Mouse (Mus musculus): ENCODE results near the gene Ramp3. TPM values are rescaled to one million over a fixed set of nuclear protein-coding genes. Genes with fewer than 3 reads are reported as not detected.

Ramp3 gene
- polyA plus RNA-seq, 1 experiment from 2014 or later = 5.9 TPM

GRCm38 (mm10) chr11:6698281-6698680, 40.0 kb downstream of the Ramp3 start:
- ATAC-seq (ENCODE audit: low FRiP score, low TSS enrichment) (no peak), DNase-seq (no peak)
- H3K4me1 ChIP-seq (ENCODE audit: control insufficient read depth, insufficient read depth, low read length) = no peaks in the 10 kb centered on the region
- H3K27me3 ChIP-seq (ENCODE audit: control insufficient read depth, insufficient read depth, low read length) = no peaks in the 10 kb centered on the region
- 80% methylated on average over 10 of the region's 10 CpGs for WGBS
- H3K9me3 ChIP-seq (ENCODE audit: control insufficient read depth, low read length) = no peaks in the 10 kb centered on the region
- H3K27ac ChIP-seq (replicated peaks; ENCODE audit: low read depth, low read length) = no peak overlapping the region
- H3K36me3 ChIP-seq (ENCODE audit: control insufficient read depth, insufficient read depth, low read length) = no peaks in the 10 kb centered on the region
- H3K4me3 ChIP-seq (replicated peaks; ENCODE audit: low read depth, low read length) = no peak overlapping the region
- no peak overlapping the region for H3K4me2 ChIP-seq (ENCODE audit: low read length)
- no peak overlapping the region for H3K9ac ChIP-seq (replicated peaks; ENCODE audit: low read length)

DNA sequence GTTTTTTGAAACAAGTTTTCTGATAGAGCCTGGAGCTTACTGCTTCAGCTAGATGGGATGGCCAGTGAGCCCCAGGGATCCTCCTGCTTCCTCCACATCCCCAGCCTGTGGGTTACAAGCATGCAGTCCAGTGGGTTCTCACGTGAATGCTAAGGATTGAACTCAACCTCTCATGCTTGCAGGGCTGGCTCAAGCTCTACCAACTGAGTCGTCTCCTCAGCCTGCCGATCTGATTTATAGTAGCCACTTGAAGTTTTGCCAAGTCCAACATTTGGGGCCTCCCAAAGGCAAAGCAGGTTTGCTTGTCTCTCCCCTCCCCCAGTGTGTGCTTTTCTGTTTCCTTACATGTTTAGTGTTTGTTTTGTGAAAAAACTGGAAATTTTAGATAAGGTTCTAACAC, 43.9 kb downstream of the Ramp3 start:
- Histone ChIP-seq H3K27me3 (ENCODE audit: control insufficient read depth, insufficient read depth, low read length) (no peaks in the 10 kb centered on the region), H3K4me3 (replicated peaks; ENCODE audit: low read depth, low read length) (no peak overlapping the region), H3K36me3 (ENCODE audit: control insufficient read depth, insufficient read depth, low read length) (no peaks in the 10 kb centered on the region), H3K4me2 (ENCODE audit: low read length) (no peak overlapping the region), H3K9me3 (ENCODE audit: control insufficient read depth, low read length) (no peaks in the 10 kb centered on the region), H3K9ac (replicated peaks; ENCODE audit: low read length) (no peak overlapping the region), H3K27ac (replicated peaks; ENCODE audit: low read depth, low read length) (no peak overlapping the region), H3K4me1 (ENCODE audit: control insufficient read depth, insufficient read depth, low read length) (no peaks in the 10 kb centered on the region)
- WGBS = 77% methylated on average over 3 of the region's 3 CpGs
- no peak for DNase-seq
- ATAC-seq (ENCODE audit: low FRiP score, low TSS enrichment) = no peak

- Histone ChIP-seq H3K9ac (replicated peaks; ENCODE audit: low read length) (no peak overlapping the region), H3K27me3 (ENCODE audit: control insufficient read depth, insufficient read depth, low read length) (no peaks in the 10 kb centered on the region), H3K36me3 (ENCODE audit: control insufficient read depth, insufficient read depth, low read length) (no peaks in the 10 kb centered on the region), H3K4me2 (ENCODE audit: low read length) (no peak overlapping the region), H3K27ac (replicated peaks; ENCODE audit: low read depth, low read length) (no peak overlapping the region), H3K9me3 (ENCODE audit: control insufficient read depth, low read length) (no peaks in the 10 kb centered on the region), H3K4me1 (ENCODE audit: control insufficient read depth, insufficient read depth, low read length) (no peaks in the 10 kb centered on the region), H3K4me3 (replicated peaks; ENCODE audit: low read depth, low read length) (no peak overlapping the region)
- ATAC-seq (ENCODE audit: low FRiP score, low TSS enrichment) (no peak), DNase-seq (no peak)
- WGBS = 82% methylated on average over 6 of the region's 6 CpGs
Observed at GRCm38 (mm10) chr11:6704851-6705250, 46.5 kb downstream of the Ramp3 start.

GRCm38 (mm10) chr11:6705516-6705915, 47.2 kb downstream of the Ramp3 start:
- H3K36me3 ChIP-seq (ENCODE audit: control insufficient read depth, insufficient read depth, low read length) = no peaks in the 10 kb centered on the region
- no peak overlapping the region for H3K4me2 ChIP-seq (ENCODE audit: low read length)
- H3K4me3 ChIP-seq (replicated peaks; ENCODE audit: low read depth, low read length) = no peak overlapping the region
- H3K9me3 ChIP-seq (ENCODE audit: control insufficient read depth, low read length) = no peaks in the 10 kb centered on the region
- no peak overlapping the region for H3K27ac ChIP-seq (replicated peaks; ENCODE audit: low read depth, low read length)
- no peak for DNase-seq
- H3K4me1 ChIP-seq (ENCODE audit: control insufficient read depth, insufficient read depth, low read length) = no peaks in the 10 kb centered on the region
- WGBS = 70% methylated on average over 5 of the region's 5 CpGs
- H3K27me3 ChIP-seq (ENCODE audit: control insufficient read depth, insufficient read depth, low read length) = no peaks in the 10 kb centered on the region
- H3K9ac ChIP-seq (replicated peaks; ENCODE audit: low read length) = no peak overlapping the region
- ATAC-seq (ENCODE audit: low FRiP score, low TSS enrichment) = no peak

DNA sequence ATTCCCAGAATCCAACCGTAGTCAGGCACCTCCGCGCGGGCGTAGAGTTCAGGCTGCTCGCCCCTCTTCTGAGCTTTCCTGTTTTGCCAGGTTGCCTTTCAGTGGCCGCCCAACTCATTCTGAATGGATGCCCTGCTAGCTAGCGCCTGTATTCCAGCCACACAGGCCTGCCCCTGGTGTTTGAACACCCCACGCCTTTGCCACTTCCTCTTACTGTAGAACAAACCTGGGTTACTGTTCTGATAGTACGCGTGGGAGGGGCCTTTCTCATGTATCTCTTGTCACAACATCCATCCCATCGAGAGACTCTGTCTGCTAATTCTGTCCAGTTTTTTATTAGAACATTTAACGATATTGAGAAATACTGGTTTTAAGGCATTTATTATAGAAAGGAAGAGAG, 48.5 kb downstream of the Ramp3 start:
- H3K27ac ChIP-seq (replicated peaks; ENCODE audit: low read depth, low read length) = no peak overlapping the region
- H3K9ac ChIP-seq (replicated peaks; ENCODE audit: low read length) = no peak overlapping the region
- no peaks in the 10 kb centered on the region for H3K36me3 ChIP-seq (ENCODE audit: control insufficient read depth, insufficient read depth, low read length)
- WGBS = 94% methylated on average over 13 of the region's 13 CpGs
- H3K4me1 ChIP-seq (ENCODE audit: control insufficient read depth, insufficient read depth, low read length) = no peaks in the 10 kb centered on the region
- no peak for ATAC-seq (ENCODE audit: low FRiP score, low TSS enrichment)
- no peak overlapping the region for H3K4me3 ChIP-seq (replicated peaks; ENCODE audit: low read depth, low read length)
- no peaks in the 10 kb centered on the region for H3K27me3 ChIP-seq (ENCODE audit: control insufficient read depth, insufficient read depth, low read length)
- H3K4me2 ChIP-seq (ENCODE audit: low read length) = no peak overlapping the region
- no peaks in the 10 kb centered on the region for H3K9me3 ChIP-seq (ENCODE audit: control insufficient read depth, low read length)
- DNase-seq = no peak

DNA sequence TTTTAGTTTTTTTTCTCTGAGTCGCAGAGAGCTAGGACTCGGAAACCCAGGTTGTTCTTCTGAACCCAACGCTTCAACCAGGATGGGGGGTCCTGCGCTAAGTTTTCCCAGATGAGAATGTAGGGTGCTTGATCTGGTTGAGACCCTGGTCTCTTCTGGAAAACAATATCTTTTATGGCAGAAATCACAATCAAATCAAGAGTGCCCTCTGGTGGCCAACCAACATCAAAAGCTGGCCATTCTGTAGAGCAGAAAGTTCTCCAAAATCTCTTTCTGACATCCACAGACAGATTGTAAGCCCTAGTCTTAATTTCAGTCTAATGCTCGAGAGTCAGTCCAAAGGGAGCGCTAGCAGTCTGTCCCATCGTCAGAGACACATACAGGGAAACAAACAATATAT, 50.1 kb downstream of the Ramp3 start:
- Histone ChIP-seq H3K4me2 (ENCODE audit: low read length) (no peak overlapping the region), H3K27ac (replicated peaks; ENCODE audit: low read depth, low read length) (no peak overlapping the region), H3K36me3 (ENCODE audit: control insufficient read depth, insufficient read depth, low read length) (no peaks in the 10 kb centered on the region), H3K4me1 (ENCODE audit: control insufficient read depth, insufficient read depth, low read length) (no peaks in the 10 kb centered on the region), H3K9ac (replicated peaks; ENCODE audit: low read length) (no peak overlapping the region), H3K9me3 (ENCODE audit: control insufficient read depth, low read length) (no peaks in the 10 kb centered on the region), H3K27me3 (ENCODE audit: control insufficient read depth, insufficient read depth, low read length) (no peaks in the 10 kb centered on the region), H3K4me3 (replicated peaks; ENCODE audit: low read depth, low read length) (no peak overlapping the region)
- WGBS = 94% methylated on average over 7 of the region's 7 CpGs
- ATAC-seq (ENCODE audit: low FRiP score, low TSS enrichment) (no peak), DNase-seq (no peak)

DNA sequence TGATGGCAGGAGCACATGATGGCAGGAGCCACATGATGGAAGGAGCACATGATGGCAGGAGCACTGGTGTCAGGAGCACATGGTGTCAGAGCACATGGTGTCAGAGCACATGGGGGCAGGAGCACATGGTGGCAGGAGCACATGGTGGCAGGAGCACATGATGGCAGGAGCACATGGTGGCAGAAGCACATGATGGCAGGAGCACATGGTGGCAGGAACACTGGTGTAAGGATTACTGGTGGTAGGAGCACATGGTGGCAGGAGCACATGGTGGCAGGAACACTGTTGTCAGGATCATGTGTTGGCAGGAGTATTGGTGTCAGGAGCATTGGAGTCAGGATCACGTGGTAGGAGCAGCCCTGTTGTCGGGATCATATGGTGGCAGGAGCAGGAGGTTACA, 52.1 kb downstream of the Ramp3 start:
- Histone ChIP-seq H3K9me3 (ENCODE audit: control insufficient read depth, low read length) (no peaks in the 10 kb centered on the region), H3K36me3 (ENCODE audit: control insufficient read depth, insufficient read depth, low read length) (no peaks in the 10 kb centered on the region), H3K27me3 (ENCODE audit: control insufficient read depth, insufficient read depth, low read length) (no peaks in the 10 kb centered on the region), H3K9ac (replicated peaks; ENCODE audit: low read length) (no peak overlapping the region), H3K4me1 (ENCODE audit: control insufficient read depth, insufficient read depth, low read length) (no peaks in the 10 kb centered on the region), H3K4me2 (ENCODE audit: low read length) (no peak overlapping the region), H3K27ac (replicated peaks; ENCODE audit: low read depth, low read length) (no peak overlapping the region), H3K4me3 (replicated peaks; ENCODE audit: low read depth, low read length) (no peak overlapping the region)
- no peak for ATAC-seq (ENCODE audit: low FRiP score, low TSS enrichment)
- DNase-seq = no peak
- WGBS = 87% methylated on average over 2 of the region's 2 CpGs

DNA sequence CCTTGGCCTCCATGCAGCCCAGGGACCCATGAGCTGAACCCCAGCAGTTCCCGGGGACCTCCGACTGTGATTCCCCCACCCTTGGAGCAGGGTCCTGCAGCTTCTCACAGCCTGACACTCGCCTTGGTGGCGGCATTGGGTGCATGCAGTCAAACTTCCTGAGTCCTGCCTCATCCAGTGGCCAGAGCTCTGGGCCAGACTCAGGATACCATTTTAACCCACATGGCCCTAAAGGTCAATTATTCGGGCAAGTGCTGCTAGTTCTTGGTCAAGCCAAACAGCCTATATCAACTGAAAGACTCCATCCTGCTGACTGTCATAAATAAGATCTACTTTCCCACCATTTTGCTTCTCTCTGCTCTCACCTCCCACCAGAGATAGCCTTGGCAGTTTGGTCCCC, 62.4 kb downstream of the Ramp3 start:
- H3K27me3 ChIP-seq (ENCODE audit: control insufficient read depth, insufficient read depth, low read length) = no peaks in the 10 kb centered on the region
- DNase-seq = no peak
- ATAC-seq (ENCODE audit: low FRiP score, low TSS enrichment) = peak; percentile 27; the same call in 1 of the 2 replicates
- WGBS = 94% methylated on average over 5 of the region's 5 CpGs
- no peak overlapping the region for H3K9ac ChIP-seq (replicated peaks; ENCODE audit: low read length)
- no peak overlapping the region for H3K4me2 ChIP-seq (ENCODE audit: low read length)
- H3K9me3 ChIP-seq (ENCODE audit: control insufficient read depth, low read length) = no peaks in the 10 kb centered on the region
- no peak overlapping the region for H3K4me3 ChIP-seq (replicated peaks; ENCODE audit: low read depth, low read length)
- no peaks in the 10 kb centered on the region for H3K4me1 ChIP-seq (ENCODE audit: control insufficient read depth, insufficient read depth, low read length)
- no peaks in the 10 kb centered on the region for H3K36me3 ChIP-seq (ENCODE audit: control insufficient read depth, insufficient read depth, low read length)
- H3K27ac ChIP-seq (replicated peaks; ENCODE audit: low read depth, low read length) = no peak overlapping the region

DNA sequence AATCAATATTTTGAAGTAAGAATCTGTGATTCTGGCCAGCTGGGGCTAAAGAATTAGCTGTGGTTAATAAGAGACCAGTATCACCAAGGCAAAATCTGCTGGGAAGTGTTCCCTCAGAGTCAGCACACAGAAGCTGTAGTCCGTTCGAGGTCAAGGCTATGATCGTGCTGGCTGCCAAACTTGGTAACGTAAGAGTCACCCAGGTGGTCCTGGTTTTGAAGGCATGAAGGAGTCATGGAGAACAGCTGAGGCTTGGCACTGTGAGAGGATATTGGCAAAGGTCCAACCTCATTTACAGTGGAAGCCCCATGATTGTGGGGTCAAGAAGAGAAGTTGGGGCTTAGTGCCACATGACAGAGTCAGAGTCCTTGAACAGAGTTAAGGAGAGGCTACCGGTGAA, 68.6 kb downstream of the Ramp3 start:
- WGBS = 97% methylated on average over 5 of the region's 5 CpGs
- Histone ChIP-seq H3K27ac (replicated peaks; ENCODE audit: low read depth, low read length) (no peak overlapping the region), H3K9me3 (ENCODE audit: control insufficient read depth, low read length) (no peaks in the 10 kb centered on the region), H3K4me1 (ENCODE audit: control insufficient read depth, insufficient read depth, low read length) (no peaks in the 10 kb centered on the region), H3K9ac (replicated peaks; ENCODE audit: low read length) (no peak overlapping the region), H3K36me3 (ENCODE audit: control insufficient read depth, insufficient read depth, low read length) (no peaks in the 10 kb centered on the region), H3K27me3 (ENCODE audit: control insufficient read depth, insufficient read depth, low read length) (no peaks in the 10 kb centered on the region), H3K4me2 (ENCODE audit: low read length) (no peak overlapping the region), H3K4me3 (replicated peaks; ENCODE audit: low read depth, low read length) (no peak overlapping the region)
- ATAC-seq (ENCODE audit: low FRiP score, low TSS enrichment) (no peak), DNase-seq (no peak)
